Mouse (Mus musculus): ENCODE measurements around the gene Synrg. TPM values are rescaled to one million over a fixed set of nuclear protein-coding genes. Genes with fewer than 3 reads are reported as not detected.
A peak's percentile ranks its signal among the peaks of the same experiment; 100 is the strongest.

Gene Synrg
- 0.24 and 0.28 TPM in 2 replicates for polyA plus RNA-seq (2012)

- Histone ChIP-seq H3K36me3 (ENCODE audit: control insufficient read depth) (peaks cover 59% of the 10 kb centered on the region), H3K9me3 (ENCODE audit: control insufficient read depth, low read length) (no peaks in the 10 kb centered on the region), H3K27me3 (ENCODE audit: control insufficient read depth) (no peaks in the 10 kb centered on the region), H3K4me1 (ENCODE audit: control insufficient read depth) (peaks cover 41% of the 10 kb centered on the region), H3K4me3 (replicated peaks) (peak within 1 kb of the TSS; percentile 88)
- TF ChIP-seq TAL1 (IDR thresholded peaks at IDR 0.05; ENCODE audit: low read length) = no peak
- TF ChIP-seq GATA1 (IDR thresholded peaks at IDR 0.05; ENCODE audit: low read length) = no peak
These were observed at the start of gene Synrg for GRCm38 (mm10) chr11:83963991-83964921. Gene Synrg (plus strand): TSS chr11:83964428.

GRCm38 (mm10) chr11:83914501-83914900 is 49.7 kb upstream of the Synrg start:
- no peak for TF ChIP-seq TAL1 (IDR thresholded peaks at IDR 0.05; ENCODE audit: low read length)
- TF ChIP-seq GATA1 (IDR thresholded peaks at IDR 0.05; ENCODE audit: low read length) = no peak
- no peaks in the 10 kb centered on the region for H3K27me3 ChIP-seq (ENCODE audit: control insufficient read depth)
- H3K4me3 ChIP-seq (replicated peaks) = no peak overlapping the region
- H3K36me3 ChIP-seq (ENCODE audit: control insufficient read depth) = no peaks in the 10 kb centered on the region
- H3K4me1 ChIP-seq (ENCODE audit: control insufficient read depth) = no peaks in the 10 kb centered on the region
- H3K9me3 ChIP-seq (ENCODE audit: control insufficient read depth, low read length) = no peaks in the 10 kb centered on the region

- Histone ChIP-seq H3K27me3 (ENCODE audit: control insufficient read depth) (peaks cover 3% of the 10 kb centered on the region; the same call in 1 of the 2 replicates), H3K9me3 (ENCODE audit: control insufficient read depth, low read length) (no peaks in the 10 kb centered on the region; the same call in 1 of the 2 replicates), H3K4me1 (ENCODE audit: control insufficient read depth) (no peaks in the 10 kb centered on the region), H3K4me3 (replicated peaks) (no peak overlapping the region), H3K36me3 (ENCODE audit: control insufficient read depth) (no peaks in the 10 kb centered on the region)
- TF ChIP-seq TAL1 (IDR thresholded peaks at IDR 0.05; ENCODE audit: low read length) (no peak), GATA1 (IDR thresholded peaks at IDR 0.05; ENCODE audit: low read length) (no peak)
These were observed 41.6 kb upstream of the Synrg start for GRCm38 (mm10) chr11:83922600-83922999.

- H3K27me3 ChIP-seq (ENCODE audit: control insufficient read depth) = peaks cover 3% of the 10 kb centered on the region; the same call in 1 of the 2 replicates
- TF ChIP-seq TAL1 (IDR thresholded peaks at IDR 0.05; ENCODE audit: low read length) (no peak), GATA1 (IDR thresholded peaks at IDR 0.05; ENCODE audit: low read length) (no peak)
These were observed 37.1 kb upstream of the Synrg start for GRCm38 (mm10) chr11:83927097-83927496.

DNA sequence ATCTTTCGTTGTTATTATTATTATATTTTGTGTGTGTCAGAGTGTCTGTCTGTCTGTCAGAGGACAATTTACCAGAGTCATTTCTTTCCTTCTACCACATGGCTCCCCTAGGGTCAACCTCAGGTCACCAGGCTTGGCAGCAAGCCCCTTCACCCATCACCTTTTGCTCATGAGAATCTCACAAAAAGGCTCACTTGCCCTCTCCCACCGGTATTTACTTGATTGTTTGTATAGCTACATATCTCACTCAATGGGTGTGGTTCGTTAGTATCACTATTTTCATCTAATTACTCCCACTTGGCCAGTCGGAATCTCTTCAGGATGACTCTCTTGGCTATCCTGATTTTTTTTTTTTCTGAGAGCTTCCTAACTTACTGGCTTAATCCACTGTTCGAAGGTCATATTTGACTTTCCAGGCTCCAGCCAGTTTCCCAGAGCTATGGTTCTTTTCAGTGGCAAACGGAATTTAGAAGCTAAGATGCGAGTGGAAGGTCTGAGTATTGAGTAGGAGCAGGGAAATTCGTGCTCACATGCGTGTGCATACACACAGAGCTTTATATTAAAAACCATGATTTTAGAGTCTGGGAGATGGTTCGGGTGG is 31.6 kb upstream of the Synrg start:
- H3K4me3 ChIP-seq (replicated peaks) = no peak overlapping the region
- H3K9me3 ChIP-seq (ENCODE audit: control insufficient read depth, low read length) = no peaks in the 10 kb centered on the region
- H3K4me1 ChIP-seq (ENCODE audit: control insufficient read depth) = no peaks in the 10 kb centered on the region
- H3K36me3 ChIP-seq (ENCODE audit: control insufficient read depth) = no peaks in the 10 kb centered on the region
- TF ChIP-seq TAL1 (IDR thresholded peaks at IDR 0.05; ENCODE audit: low read length) = no peak
- TF ChIP-seq GATA1 (IDR thresholded peaks at IDR 0.05; ENCODE audit: low read length) = no peak
- peaks cover 5% of the 10 kb centered on the region; the same call in 1 of the 2 replicates for H3K27me3 ChIP-seq (ENCODE audit: control insufficient read depth)

More at GRCm38 (mm10) chr11:83927097-83927496, 37.1 kb upstream of the Synrg start:
- Histone ChIP-seq H3K4me3 (replicated peaks) (no peak overlapping the region), H3K9me3 (ENCODE audit: control insufficient read depth, low read length) (no peaks in the 10 kb centered on the region; the same call in 1 of the 2 replicates), H3K36me3 (ENCODE audit: control insufficient read depth) (no peaks in the 10 kb centered on the region), H3K4me1 (ENCODE audit: control insufficient read depth) (no peaks in the 10 kb centered on the region)

DNA sequence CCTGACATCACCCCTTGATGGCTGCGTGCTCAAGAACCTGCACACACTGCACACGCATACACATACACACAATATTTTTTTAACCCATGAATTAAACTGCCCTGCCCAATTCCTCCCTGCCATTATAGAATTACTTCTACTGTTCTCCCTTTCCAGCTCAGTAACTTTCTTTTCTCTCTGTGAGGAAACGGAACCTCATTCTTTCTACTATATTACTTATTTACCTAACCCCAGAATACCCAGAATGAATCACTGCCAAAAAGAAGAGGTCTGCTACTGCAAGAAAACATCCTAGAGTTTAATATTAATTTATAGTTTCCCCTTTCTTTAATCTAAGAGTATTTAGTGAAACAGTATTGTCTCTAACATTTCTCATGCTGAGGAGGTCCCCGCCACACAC is 30.9 kb upstream of the Synrg start:
- Histone ChIP-seq H3K9me3 (ENCODE audit: control insufficient read depth, low read length) (no peaks in the 10 kb centered on the region), H3K36me3 (ENCODE audit: control insufficient read depth) (no peaks in the 10 kb centered on the region), H3K4me1 (ENCODE audit: control insufficient read depth) (no peaks in the 10 kb centered on the region), H3K27me3 (ENCODE audit: control insufficient read depth) (peaks cover 10% of the 10 kb centered on the region), H3K4me3 (replicated peaks) (no peak overlapping the region)
- TF ChIP-seq TAL1 (IDR thresholded peaks at IDR 0.05; ENCODE audit: low read length) (no peak), GATA1 (IDR thresholded peaks at IDR 0.05; ENCODE audit: low read length) (no peak)

GRCm38 (mm10) chr11:83935986-83936665 is 28.1 kb upstream of the Synrg start:
- Histone ChIP-seq H3K4me1 (ENCODE audit: control insufficient read depth) (no peaks in the 10 kb centered on the region; the same call in 1 of the 2 replicates), H3K4me3 (replicated peaks) (no peak overlapping the region), H3K36me3 (ENCODE audit: control insufficient read depth) (no peaks in the 10 kb centered on the region), H3K27me3 (ENCODE audit: control insufficient read depth) (peaks cover 25% of the 10 kb centered on the region), H3K9me3 (ENCODE audit: control insufficient read depth, low read length) (no peaks in the 10 kb centered on the region)
- TF ChIP-seq TAL1 (IDR thresholded peaks at IDR 0.05; ENCODE audit: low read length) (no peak), GATA1 (IDR thresholded peaks at IDR 0.05; ENCODE audit: low read length) (no peak)

- Histone ChIP-seq H3K4me1 (ENCODE audit: control insufficient read depth) (peaks cover 17% of the 10 kb centered on the region), H3K36me3 (ENCODE audit: control insufficient read depth) (peaks cover 3% of the 10 kb centered on the region), H3K9me3 (ENCODE audit: control insufficient read depth, low read length) (no peaks in the 10 kb centered on the region), H3K4me3 (replicated peaks) (no peak overlapping the region), H3K27me3 (ENCODE audit: control insufficient read depth) (peaks cover 25% of the 10 kb centered on the region)
- TF ChIP-seq GATA1 (IDR thresholded peaks at IDR 0.05; ENCODE audit: low read length) (no peak), TAL1 (IDR thresholded peaks at IDR 0.05; ENCODE audit: low read length) (no peak)
These were observed 25.7 kb upstream of the Synrg start for GRCm38 (mm10) chr11:83938556-83938955.

Measured in erythroblast, embryonic 14.5 days (primary cell).